Mouse (Mus musculus) kidney, adult 11 months (tissue): ENCODE measurements around the gene Rfx3.

ENCODE experiments used
- DNase-seq: peaks from one replicate; pipeline ENCODE4 v3.0.0; 2022

The Rfx3 gene

DNA sequence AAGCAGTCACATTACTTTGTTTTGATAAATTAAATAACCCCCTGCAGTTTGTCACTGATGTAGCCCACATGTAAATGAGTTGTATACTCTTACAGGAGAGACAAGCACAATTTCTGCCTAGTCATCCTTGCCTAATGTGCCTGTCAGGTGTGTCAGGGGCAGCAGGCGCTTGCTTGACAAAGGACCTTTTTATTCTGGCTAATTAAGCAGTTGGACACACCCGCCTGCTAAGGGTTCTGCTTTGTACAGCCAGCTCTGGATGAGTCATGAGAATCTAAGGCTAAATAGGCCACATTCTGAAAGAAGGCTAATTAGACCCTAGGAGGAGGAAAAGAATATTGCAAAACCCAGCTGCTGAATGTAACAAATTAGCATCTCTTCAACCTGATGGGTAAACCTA lies 106.3 kb downstream of the Rfx3 start:
- no peak for DNase-seq

DNA sequence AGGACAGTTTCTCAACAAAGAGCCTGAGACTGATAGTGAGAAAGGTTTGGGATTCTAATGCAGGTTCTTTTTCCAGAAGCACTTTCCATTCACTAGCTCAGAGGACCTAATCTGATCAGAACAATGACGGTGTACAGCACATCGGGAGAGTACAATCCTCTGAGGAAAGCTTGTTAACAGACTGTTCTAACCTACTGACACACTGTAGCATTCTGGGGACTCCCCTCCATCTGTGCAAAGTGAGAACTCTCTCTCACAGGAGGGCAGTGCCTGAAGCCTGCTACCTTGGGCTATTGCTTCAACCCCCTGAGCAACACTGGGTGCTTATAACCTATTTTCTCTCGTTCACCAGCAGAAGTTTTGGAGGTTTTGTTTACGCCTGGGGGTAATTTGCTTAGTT lies 106.8 kb downstream of the Rfx3 start:
- no peak for DNase-seq

DNA sequence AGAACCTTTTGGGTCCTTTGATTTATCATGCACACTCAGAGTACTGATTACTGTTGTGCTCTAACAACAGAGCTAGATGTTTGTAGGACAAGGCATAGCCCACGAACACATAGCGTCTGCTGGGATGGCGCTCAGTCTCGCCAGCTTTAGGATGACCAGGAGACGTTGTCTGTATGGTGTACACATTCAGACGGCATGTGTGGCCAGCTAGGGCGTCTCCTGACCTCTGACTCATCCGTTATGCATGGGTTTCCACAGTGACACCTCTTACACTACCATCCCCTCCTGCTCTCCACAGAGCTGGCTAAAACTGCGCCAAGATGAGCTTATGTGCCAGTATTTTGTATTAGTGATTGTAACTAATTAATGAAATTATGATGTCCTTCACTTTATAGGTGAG lies 108.4 kb downstream of the Rfx3 start:
- DNase-seq, result no peak

- DNase-seq, result no peak
Measured at GRCm38 (mm10) chr19:27901693-27902092, 109.3 kb downstream of the Rfx3 start.

GRCm38 (mm10) chr19:27884520-27884919 lies 126.4 kb downstream of the Rfx3 start:
- no peak for DNase-seq

DNA sequence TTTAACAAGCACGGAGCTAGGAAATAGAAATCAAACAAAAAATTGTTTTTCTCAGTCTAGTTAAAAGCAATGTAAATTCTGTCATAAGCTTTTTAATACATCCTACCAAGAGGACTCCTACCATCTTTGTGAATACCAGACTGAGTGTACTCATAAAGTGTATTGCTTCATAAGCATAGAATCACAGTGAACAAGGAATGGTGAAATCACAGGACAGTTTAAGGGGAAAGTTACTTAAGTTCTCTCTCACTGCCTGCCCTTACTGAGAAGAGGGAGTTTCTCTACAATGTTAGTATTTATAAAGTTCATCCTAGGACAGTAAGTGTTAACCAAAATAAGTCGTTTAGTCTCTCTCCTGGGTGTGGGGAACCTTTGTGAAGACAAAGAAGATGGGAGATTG lies 133.5 kb downstream of the Rfx3 start:
- DNase-seq, result no peak

- DNase-seq, result no peak
Measured at GRCm38 (mm10) chr19:27870794-27871193, 140.2 kb downstream of the Rfx3 start.

GRCm38 (mm10) chr19:27859641-27860040 lies 151.3 kb downstream of the Rfx3 start:
- no peak for DNase-seq

DNA sequence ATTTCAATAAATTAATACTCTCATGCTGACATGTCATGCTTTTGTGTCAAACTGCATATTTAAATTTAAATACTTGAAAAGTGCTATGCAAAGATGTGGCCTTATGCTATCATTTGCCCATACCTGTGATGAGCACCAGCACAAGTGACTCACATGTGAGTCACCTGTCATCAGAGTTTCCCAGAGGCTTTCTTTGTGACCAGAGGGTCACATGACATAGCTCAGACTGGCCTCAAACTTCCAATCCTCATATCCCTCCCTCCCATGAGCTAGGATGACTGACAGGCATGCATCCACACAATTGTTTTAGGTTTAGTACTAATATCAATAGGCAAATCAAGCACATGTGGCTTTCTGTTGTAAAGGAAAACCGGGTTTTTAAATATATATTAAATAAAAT lies 162.0 kb downstream of the Rfx3 start:
- no peak for DNase-seq

- no peak for DNase-seq
Measured at GRCm38 (mm10) chr19:27847055-27847454, 163.9 kb downstream of the Rfx3 start.

DNA sequence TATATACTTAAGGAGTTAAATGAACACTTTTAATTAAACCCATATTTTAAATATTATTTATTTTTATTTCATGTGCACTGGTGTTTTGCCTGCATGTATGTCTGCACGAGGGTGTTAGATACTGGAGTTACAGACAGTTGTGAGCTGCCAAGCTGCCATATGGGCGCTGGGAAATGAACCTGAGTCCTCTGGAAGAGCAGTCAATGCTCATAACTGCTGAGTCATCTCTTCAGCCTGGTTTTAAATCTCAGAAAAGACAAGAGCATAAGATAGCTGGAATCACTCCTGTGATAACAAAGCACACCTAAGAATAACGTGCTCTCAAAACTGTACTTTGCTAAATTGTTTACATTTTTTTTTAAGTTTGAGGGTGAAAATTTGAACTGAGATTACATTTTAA lies 172.3 kb downstream of the Rfx3 start:
- DNase-seq, result no peak

DNA sequence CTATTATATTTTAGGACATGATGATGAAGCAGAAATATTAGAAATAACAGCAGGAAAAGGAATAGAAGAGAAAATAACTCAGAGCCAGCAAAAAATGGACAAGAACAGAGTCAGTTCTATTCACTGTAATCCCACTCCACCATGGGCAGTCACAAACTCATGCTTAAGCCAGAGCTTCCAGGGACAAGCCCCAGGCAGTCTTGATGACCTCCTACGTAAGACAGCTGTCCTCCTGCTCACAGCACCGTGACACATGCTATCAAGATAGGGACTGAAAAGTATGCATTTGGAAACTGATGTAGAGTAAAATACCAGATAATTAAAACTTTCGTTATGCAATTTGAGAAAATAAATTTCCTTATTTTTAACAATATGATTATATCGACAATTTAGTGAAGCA lies 172.9 kb downstream of the Rfx3 start:
- no peak for DNase-seq

DNA sequence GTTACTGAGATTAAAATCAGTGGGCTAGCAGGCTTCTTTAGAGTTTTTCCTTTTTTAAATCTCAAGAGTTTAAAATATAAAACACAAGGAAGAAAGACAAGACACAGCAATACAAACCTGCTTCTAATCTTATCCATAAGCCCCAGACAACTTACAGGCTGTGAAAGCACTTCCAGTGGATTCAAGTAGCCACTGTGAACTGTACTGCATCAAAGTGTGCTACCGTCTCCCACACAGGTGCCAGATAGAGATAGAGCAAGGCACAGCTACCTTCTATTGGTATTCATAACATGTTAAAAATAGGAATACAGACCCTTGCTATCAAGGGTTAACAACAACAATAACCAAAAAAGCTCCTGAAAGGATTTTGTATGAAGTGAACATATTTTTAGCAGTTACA lies 178.5 kb downstream of the Rfx3 start:
- no peak for DNase-seq

DNA sequence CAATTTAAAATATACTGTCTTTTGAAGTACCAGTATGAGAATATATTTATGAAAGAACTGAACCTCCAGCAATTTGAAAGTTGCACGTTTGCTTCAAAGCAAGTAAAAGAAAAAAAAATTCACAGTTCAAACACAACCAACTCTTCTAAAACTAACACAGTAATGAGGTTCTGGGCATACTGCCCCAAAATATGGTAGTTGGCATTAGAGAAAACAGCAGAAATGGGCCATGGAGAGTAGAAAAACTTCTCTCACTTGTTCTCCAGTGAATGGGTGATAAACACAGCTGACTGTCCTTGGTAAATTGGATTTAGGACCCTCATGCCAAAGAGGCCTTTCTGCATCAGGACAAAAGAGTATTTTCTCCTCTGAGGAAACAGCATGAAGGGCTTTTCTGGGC lies 182.7 kb downstream of the Rfx3 start:
- no peak for DNase-seq

DNA sequence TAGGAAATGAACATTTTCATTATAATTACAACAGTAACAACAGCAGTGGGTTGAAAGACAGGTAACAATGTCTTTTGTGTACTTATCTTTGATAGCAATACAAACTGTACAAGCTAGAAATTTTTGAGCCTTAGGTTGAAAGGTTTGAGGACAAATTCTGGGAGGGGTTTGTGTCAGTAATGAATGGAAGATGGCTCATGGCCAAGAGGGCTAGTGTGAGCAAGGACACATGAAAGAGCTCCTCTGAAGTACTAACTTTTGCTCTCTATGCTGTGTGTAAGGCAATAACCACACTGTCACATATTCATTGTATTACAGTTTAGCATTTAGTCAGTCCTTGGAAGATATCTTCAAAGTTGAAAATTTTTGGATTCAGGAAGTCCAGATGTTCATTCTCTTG lies 193.3 kb downstream of the Rfx3 start:
- no peak for DNase-seq

DNA sequence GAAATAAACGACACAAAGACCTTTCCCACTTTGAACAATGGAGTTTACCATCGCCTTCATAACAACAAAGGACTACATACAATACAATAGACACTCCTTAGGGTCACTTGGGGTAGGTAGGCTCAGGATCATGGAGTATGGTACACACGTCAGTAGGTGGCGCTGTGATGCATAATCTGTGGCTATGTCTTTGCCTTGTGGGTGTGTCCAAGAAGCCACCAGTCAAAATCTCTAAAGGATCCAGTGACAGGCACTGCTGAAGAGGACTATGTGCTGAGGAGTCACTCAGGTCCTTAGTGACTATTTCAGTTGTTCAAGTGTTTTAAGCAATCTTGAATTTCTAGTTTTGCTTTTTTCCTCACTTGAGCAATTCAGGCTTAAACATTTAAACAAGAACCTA lies 230.9 kb downstream of the Rfx3 start:
- DNase-seq, result peak; percentile 4

DNA sequence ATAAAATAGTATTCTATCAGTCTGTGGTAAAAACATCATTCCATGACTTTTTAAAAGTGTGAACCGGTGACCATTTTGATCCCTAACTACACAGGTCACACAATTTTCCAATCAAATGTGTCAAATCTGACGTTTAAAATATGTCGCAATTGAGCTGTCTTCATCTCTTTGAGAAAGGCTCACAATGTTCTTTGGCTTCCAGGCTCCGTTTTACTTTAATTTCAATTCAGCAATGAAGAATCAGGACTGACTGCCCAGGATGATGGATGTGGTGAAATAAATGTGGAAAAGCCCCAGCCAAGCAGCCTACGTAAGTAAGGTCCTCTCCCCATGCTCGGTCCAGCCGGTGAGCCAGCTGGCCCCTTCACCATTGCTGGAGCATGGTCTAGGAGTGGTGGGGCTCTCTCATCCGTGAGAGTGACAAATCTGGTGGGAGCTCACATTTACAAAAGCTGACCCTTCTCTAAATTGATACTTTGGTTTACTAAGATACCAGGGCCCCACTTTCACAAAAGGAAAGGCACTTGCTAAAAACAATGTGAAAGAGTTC lies 240.2 kb downstream of the Rfx3 start:
- DNase-seq, result no peak

DNA sequence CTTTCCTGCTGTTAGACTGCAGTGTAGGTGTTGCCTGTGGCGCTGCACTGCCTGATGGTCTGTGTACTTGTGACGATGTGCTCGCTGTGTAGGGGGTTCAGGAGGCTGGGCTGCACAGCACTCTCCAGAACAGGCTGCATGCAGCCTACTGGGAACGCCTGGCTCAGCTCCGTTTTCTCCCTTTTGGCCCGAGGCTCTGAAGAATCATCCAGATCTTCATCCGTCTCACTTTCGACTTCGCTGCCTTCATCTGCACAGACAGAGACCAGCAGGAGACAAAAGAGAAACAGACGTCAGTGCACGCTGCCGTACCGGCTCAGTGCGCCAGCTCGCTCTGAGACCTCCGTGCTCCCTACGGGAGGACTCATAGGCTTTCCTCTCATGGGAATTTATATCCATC lies 242.5 kb downstream of the Rfx3 start:
- no peak for DNase-seq

DNA sequence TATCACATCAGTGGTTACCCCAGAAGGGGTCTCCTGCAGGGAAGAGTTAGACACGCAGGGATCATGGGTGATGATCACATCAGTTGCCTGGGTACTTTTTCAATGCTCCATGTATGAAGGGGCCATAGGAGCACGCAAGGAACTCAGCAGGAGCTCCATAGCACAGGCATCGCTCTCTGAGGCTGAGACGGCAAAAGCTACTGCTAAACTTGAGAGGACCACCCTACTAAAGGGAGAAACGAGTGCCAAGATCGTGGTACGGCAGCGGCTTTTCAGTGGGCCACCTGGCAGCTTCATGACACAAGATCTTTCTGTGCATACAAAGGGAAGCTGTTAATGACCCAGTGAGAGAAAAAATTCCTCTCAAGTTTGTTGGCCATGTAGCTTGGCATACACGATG lies 250.7 kb downstream of the Rfx3 start:
- no peak for DNase-seq

- no peak for DNase-seq
Measured at GRCm38 (mm10) chr19:27759347-27759746, 251.6 kb downstream of the Rfx3 start.

GRCm38 (mm10) chr19:27747301-27747700 lies 263.7 kb downstream of the Rfx3 start:
- DNase-seq, result no peak

DNA sequence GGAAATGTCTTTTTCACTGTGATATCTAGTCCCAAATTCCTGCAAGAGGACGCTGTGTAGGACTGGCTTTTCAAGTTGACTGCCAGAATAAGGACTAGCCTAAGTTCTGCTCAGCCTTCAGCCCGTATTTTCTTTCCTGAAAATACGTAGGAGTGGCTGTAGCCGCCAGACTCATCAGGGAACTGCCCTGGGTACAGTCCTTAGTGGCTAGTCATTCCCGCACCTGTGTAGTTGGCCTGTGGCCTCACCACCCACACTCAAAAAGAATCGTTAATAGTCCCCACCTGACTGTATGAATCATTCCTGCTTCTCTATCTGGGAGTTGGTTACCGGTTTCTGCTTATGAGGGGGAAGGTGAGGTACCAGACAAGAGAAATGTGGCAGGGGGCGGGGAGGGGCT lies 272.1 kb downstream of the Rfx3 start:
- no peak for DNase-seq

- no peak for DNase-seq
Measured at GRCm38 (mm10) chr19:27736571-27736970, 274.4 kb downstream of the Rfx3 start.

DNA sequence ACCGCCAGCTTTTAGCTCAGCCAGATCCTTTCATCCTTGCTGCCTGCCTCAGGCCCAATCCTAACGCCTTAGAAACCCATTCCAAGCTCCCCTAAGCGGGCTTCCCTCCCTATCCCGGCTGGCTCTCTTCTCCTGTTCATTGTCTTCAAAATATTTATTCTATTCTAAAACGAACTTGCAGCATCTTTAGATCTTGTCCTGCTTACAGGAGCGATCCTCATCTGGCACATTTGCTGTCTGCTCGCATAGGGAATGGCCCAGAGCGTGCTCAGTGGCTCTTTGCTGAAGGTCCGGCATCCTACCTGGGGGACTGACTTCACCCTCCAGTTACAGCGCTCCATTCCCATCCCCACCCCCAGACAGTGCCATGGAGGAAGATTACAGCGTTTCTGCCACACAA lies 292.0 kb downstream of the Rfx3 start:
- DNase-seq, result no peak

GRCm38 (mm10) chr19:27716274-27716673 lies 294.7 kb downstream of the Rfx3 start:
- DNase-seq, result no peak
